Mouse (Mus musculus) ES-E14 (cell line): ENCODE measurements around the gene Kpna7. TPM values are rescaled to one million over a fixed set of nuclear protein-coding genes. Genes with fewer than 3 reads are reported as not detected.
A peak's percentile ranks its signal among the peaks of the same experiment; 100 is the strongest.
"Not testable (repeated sequence)": the region's sequence is repeated elsewhere in the genome, so short reads cannot be mapped to it uniquely, and the experiment has no call there.

ENCODE experiments used
- DNase-seq: peaks from one replicate; pipeline ENCODE4 v3.0.0-alpha.2; 2013; ENCODE audit warnings: low read depth, low spot score
- H3K27ac ChIP-seq: 2 replicates; pipeline ENCODE4 v1.5.1; 2012; ENCODE audit warnings: low read depth, mild to moderate bottlenecking, low read length, moderate library complexity, mixed read lengths; ENCODE audit not compliant: poor library complexity, insufficient read depth, severe bottlenecking
- H3K36me3 ChIP-seq: 2 replicates; pipeline ENCODE4 v1.6.1; 2012; ENCODE audit warnings: mild to moderate bottlenecking, low read length, moderate library complexity, mixed read lengths; ENCODE audit not compliant: control insufficient read depth, poor library complexity, insufficient read depth, severe bottlenecking
- H3K4me1 ChIP-seq, 2 experiments: fragments of 150-350 bp in 1 of 2; sonication (generic) in 1 of 2; 2 replicates each; pipeline ENCODE4 v1.6.1; 2012; ENCODE audit warnings: low read length in 2 of 2, mild to moderate bottlenecking in 1 of 2, mixed read lengths in 1 of 2; ENCODE audit not compliant: control insufficient read depth in 2 of 2, insufficient read depth in 2 of 2, poor library complexity in 1 of 2
- H3K4me3 ChIP-seq, 2 experiments: fragments of 150-350 bp in 1 of 2; sonication (generic) in 1 of 2; 2 replicates each; pipeline ENCODE4 v1.5.1; 2012; ENCODE audit warnings: low read length in 2 of 2, low read depth in 1 of 2, mild to moderate bottlenecking in 1 of 2, mixed read lengths in 1 of 2; ENCODE audit not compliant: insufficient read depth in 1 of 2, poor library complexity in 1 of 2, severe bottlenecking in 1 of 2
- H3K9ac ChIP-seq: 2 replicates; pipeline ENCODE4 v1.6.1; 2012; ENCODE audit warnings: low read depth, mild to moderate bottlenecking, low read length, mixed read lengths; ENCODE audit not compliant: poor library complexity, insufficient read depth, severe bottlenecking
- H3K9me3 ChIP-seq: fragments of 150-350 bp; sonication (generic); 2 replicates; pipeline ENCODE4 v1.6.1; 2012; ENCODE audit warnings: low read depth, mild to moderate bottlenecking, low read length; ENCODE audit not compliant: control insufficient read depth, insufficient read depth
- CHD2 ChIP-seq: IDR thresholded peaks from 2 replicates; pipeline ENCODE4 v1.6.1; 2014; ENCODE audit warnings: mild to moderate bottlenecking, low read depth, low read length, inconsistent platforms
- HCFC1 ChIP-seq: IDR thresholded peaks from 2 replicates; pipeline ENCODE4 v1.6.1; 2012; ENCODE audit warnings: low read length, inconsistent platforms, borderline replicate concordance; ENCODE audit not compliant: insufficient read depth
- MAFK ChIP-seq: IDR thresholded peaks from 2 replicates; pipeline ENCODE4 v1.6.1; 2014; ENCODE audit warnings: mild to moderate bottlenecking, low read depth, low read length, inconsistent platforms; ENCODE audit not compliant: insufficient read depth
- ZC3H11A ChIP-seq: IDR thresholded peaks from 2 replicates; pipeline ENCODE4 v1.6.1; 2012; ENCODE audit warnings: low read depth, mild to moderate bottlenecking, inconsistent platforms, low read length, borderline replicate concordance
- ZNF384 ChIP-seq: IDR thresholded peaks from 2 replicates; pipeline ENCODE4 v1.6.1; 2012; ENCODE audit warnings: low read depth, low read length, inconsistent platforms
- in situ Hi-C, 2 experiments: fragments of 600-800 bp; cut with MboI; formaldehyde crosslinking; loops; one replicate each; pipeline ENCODE4 v1.15.1; 2025; ENCODE audit warnings: low sequenced_read_pairs in 2 of 2, inconsistent platforms in 1 of 2; ENCODE audit not compliant: unreplicated experiment in 2 of 2
- total RNA-seq: library from RNA; depleted of rRNA; stranded (reverse); fragments of 300-350 nt; gene quantifications from 2 replicates; pipeline ENCODE4 v1.2.3, GENCODE M21; 2012; rRNA removed

Gene Kpna7
- 0.21 and 0.58 TPM in 2 replicates for total RNA-seq

DNA sequence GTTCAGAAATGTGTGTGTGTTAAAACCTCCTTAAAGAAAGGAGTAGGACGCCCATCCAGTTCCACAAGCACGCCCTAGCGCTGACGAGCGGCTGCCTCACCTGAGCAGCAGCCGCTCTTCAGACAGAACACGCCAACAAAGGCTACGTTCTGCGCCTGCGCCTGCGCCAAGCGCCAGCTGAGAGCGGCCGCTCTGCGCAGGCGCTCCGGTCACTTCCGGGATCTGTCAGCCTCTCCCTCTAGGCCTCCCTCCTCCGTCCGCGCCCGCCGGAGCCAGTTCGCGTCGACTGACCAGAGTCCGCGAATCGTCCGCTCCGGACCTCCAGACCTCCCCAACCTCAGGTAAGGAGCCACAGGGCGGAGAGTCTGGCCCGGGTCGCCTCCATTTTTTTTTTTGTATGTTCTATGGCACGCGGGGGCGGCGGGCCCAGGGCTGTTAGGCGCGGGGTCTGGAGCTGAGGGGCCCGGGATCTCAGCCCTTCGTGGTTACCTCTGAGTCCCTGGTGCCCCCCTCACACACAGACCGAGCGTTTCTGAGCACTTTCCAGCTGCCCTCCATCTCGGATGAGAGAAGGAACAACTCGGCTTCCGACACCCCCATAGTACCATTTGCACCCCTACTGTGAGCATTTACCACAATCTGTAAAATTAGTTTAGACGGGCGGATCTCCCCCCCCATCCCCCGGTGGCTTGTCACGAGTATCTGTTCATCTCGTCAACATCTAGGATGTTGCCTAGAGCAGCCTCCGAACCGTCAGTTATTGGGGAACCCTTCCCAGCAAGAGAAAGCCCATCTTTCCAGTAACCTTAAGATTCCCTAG, at the start of gene Kpna7, which contains the start of gene Arpc1a:
Gene Kpna7, minus strand, starts transcription at position 399 of the 820 bp plus-strand sequence.
Gene Arpc1a, plus strand, starts transcription at position 199 of the 820 bp plus-strand sequence.
- Histone ChIP-seq H3K36me3 (no peaks in the 10 kb centered on the region), H3K9ac (peak within 1 kb of the TSS; percentile 81), H3K9me3 (no peaks in the 10 kb centered on the region), H3K4me1 (peaks cover 2 to 3% of the 10 kb centered on the region in 2 experiments; a peak in 2 of 4 replicates), H3K27ac (no peak within 1 kb of the TSS), H3K4me3 (peak within 1 kb of the TSS; percentile 64 to 87)
- in situ Hi-C loops, result no loop called here
- TF ChIP-seq MAFK, result no peak
- no peak for TF ChIP-seq HCFC1
- TF ChIP-seq CHD2, result no peak
- no peak for TF ChIP-seq ZC3H11A
- TF ChIP-seq ZNF384, result no peak
- DNase-seq, result peak; percentile 78

GRCm38 (mm10) chr5:145133275-145133674, 49.4 kb upstream of the Kpna7 start:
- H3K27ac ChIP-seq, H3K9me3 ChIP-seq, H3K4me1 ChIP-seq, DNase-seq, in situ Hi-C loops, H3K4me3 ChIP-seq, H3K9ac ChIP-seq: not testable (repeated sequence)
- peaks cover 71% of the 10 kb centered on the region for H3K36me3 ChIP-seq

GRCm38 (mm10) chr5:145130995-145131394, 47.2 kb upstream of the Kpna7 start:
- no peak for DNase-seq
- peaks cover 76% of the 10 kb centered on the region for H3K36me3 ChIP-seq
- in situ Hi-C loops, result no loop called here
- H3K27ac ChIP-seq, result no peak overlapping the region
- no peak overlapping the region for H3K9ac ChIP-seq
- H3K4me1 ChIP-seq, result peaks cover 0 to 4% of the 10 kb centered on the region in 2 experiments; a peak in 1 of 4 replicates
- no peaks in the 10 kb centered on the region for H3K9me3 ChIP-seq
- no peak for TF ChIP-seq CHD2
- no peak for TF ChIP-seq ZNF384
- no peak for TF ChIP-seq MAFK
- TF ChIP-seq ZC3H11A, result no peak
- no peak for TF ChIP-seq HCFC1
- no peak overlapping the region for H3K4me3 ChIP-seq

DNA sequence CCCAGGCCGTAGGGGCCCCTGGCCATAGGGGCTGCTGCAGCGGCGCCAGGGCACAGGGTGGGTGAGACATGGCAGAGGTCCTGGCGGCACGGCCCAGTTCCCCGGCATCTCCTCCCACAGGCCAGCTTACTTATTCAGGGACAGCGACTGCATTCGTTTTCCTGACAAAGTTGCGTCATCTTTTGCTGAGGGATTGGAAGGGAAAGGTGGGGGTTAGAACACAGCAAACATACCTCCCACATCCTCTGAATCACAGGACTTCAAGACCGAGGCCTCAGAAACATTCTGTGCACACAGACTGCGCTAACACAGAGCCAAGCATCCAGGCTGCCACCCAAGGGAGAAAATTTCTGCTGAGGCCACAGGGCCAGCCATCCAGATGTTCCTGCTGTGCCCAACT, 46.4 kb upstream of the Kpna7 start:
- peaks cover 77% of the 10 kb centered on the region for H3K36me3 ChIP-seq
- DNase-seq, result no peak
- no peak for TF ChIP-seq ZNF384
- no peak for TF ChIP-seq CHD2
- no peak for TF ChIP-seq HCFC1
- no peak for TF ChIP-seq MAFK
- no peak for TF ChIP-seq ZC3H11A
- H3K4me3 ChIP-seq, result no peak overlapping the region
- H3K9ac ChIP-seq, result no peak overlapping the region
- H3K9me3 ChIP-seq, result no peaks in the 10 kb centered on the region
- peaks cover 0 to 4% of the 10 kb centered on the region in 2 experiments; a peak in 1 of 4 replicates for H3K4me1 ChIP-seq
- H3K27ac ChIP-seq, result no peak overlapping the region
- in situ Hi-C loops, result no loop called here

DNA sequence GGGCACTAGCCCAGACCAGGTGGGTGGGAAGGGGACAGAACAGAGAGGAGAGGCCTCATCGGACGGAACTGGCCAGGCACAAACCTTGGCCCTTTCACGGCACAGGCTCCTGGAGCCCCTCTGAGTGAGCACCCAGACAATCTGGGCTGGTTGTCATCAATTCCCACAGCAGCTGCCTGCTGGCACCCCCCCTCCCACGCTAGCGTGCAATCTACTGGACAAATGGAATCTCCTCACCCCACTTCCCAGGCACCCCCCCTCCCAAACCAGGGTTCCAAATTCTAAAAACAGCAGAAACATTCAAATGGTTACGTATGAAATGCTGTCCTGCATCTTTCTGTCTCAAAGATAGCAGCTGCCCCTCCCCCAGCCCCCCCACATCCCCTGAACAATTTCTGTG, 45.9 kb upstream of the Kpna7 start:
- H3K27ac ChIP-seq, H3K4me1 ChIP-seq, in situ Hi-C loops, DNase-seq, H3K9ac ChIP-seq, H3K4me3 ChIP-seq, H3K9me3 ChIP-seq: not testable (repeated sequence)
- peaks cover 79% of the 10 kb centered on the region for H3K36me3 ChIP-seq
